8 mouse cellular contexts compared by ENCODE assay signal in genomic region chr1:135374175-135374867, GRCm38 (mm10). TPM values are rescaled to one million over a fixed set of nuclear protein-coding genes. Genes with fewer than 3 reads are reported as not detected.
DNase-seq lines count a peak whose midpoint lies in the region; ATAC-seq and TF ChIP-seq lines count a peak whose summit lies in the region.

No protein-coding gene starts in this region.

- intact Hi-C loops in left cerebral cortex, postnatal 36 days (cut with DNase I), result no loop called here

- 0 out of 2 replicates have a peak, but pooled peaks cover 5% of the 10 kb centered on the region for H3K36me3 ChIP-seq in forebrain, embryonic 13.5 days (ENCODE audit: poor library complexity, severe bottlenecking)
- H3K36me3 ChIP-seq in midbrain, embryonic 13.5 days, result no peaks in the 10 kb centered on the region

- H3K4me1 ChIP-seq in bone marrow macrophage, adult 2 months (ENCODE audit: control insufficient read depth, insufficient read depth, low read length), result peaks cover 8% of the 10 kb centered on the region
- H3K4me1 ChIP-seq in forebrain, embryonic 13.5 days, result peaks cover 49% of the 10 kb centered on the region
- peaks cover 47% of the 10 kb centered on the region for H3K4me1 ChIP-seq in midbrain, embryonic 13.5 days (replicated peaks)

- no peaks in the 10 kb centered on the region for H3K9me3 ChIP-seq in forebrain, embryonic 13.5 days (replicated peaks)
- H3K9me3 ChIP-seq in midbrain, embryonic 13.5 days, result no peaks in the 10 kb centered on the region

- no peak overlapping the region for H3K27ac ChIP-seq in bone marrow macrophage, adult 2 months (ENCODE audit: insufficient read depth, low read depth, low read length)
- H3K27ac ChIP-seq in forebrain, embryonic 13.5 days, result peak overlapping the region; percentile 61; the same call in 1 of the 2 replicates
- H3K27ac ChIP-seq in midbrain, embryonic 13.5 days, result peak overlapping the region; percentile 77

- H3K4me3 ChIP-seq in bone marrow macrophage, adult 2 months (ENCODE audit: insufficient read depth, low read length), result peak overlapping the region; percentile 52
- peak overlapping the region; percentile 66 for H3K4me3 ChIP-seq in forebrain, embryonic 13.5 days
- peak overlapping the region; percentile 76 for H3K4me3 ChIP-seq in midbrain, embryonic 13.5 days (replicated peaks)

- TF ChIP-seq POLR2A in bone marrow macrophage, adult 2 months (IDR thresholded peaks at IDR 0.05; ENCODE audit: borderline replicate concordance, low read depth, low read length), result no peak

- ATAC-seq in forebrain, embryonic 13.5 days, result no peak
- peak; percentile 26; the same call in 1 of the 2 replicates for ATAC-seq in midbrain, embryonic 13.5 days

- peak; percentile 45 to 56 for DNase-seq in left cerebral cortex, adult 18-20 months (ENCODE audit: low spot score in 2 of 2)
- no peak for DNase-seq in left cerebral cortex, postnatal 36 days (ENCODE audit: low spot score in 2 of 2)
- peak; percentile 25 for DNase-seq in kidney, adult 9 months
- no peak for DNase-seq in ovary, postnatal 36 days (ENCODE audit: low spot score)
- no peak for DNase-seq in layer of hippocampus, adult 8-10 months (ENCODE audit: low spot score in 2 of 2)

- TF ChIP-seq CTCF in bone marrow macrophage, adult 2 months (IDR thresholded peaks at IDR 0.05; ENCODE audit: low read depth, low read length), result no peak

- 1% methylated on average over 19 of the region's 19 CpGs for WGBS in forebrain, embryonic 13.5 days
- WGBS in midbrain, embryonic 13.5 days, result 2% methylated on average over 19 of the region's 19 CpGs

- H3K4me2 ChIP-seq in forebrain, embryonic 13.5 days, result peak overlapping the region; percentile 86
- peak overlapping the region; percentile 86 for H3K4me2 ChIP-seq in midbrain, embryonic 13.5 days (replicated peaks)

- H3K9ac ChIP-seq in forebrain, embryonic 13.5 days, result peak overlapping the region; percentile 88
- H3K9ac ChIP-seq in midbrain, embryonic 13.5 days (replicated peaks), result peak overlapping the region; percentile 92

- no peaks in the 10 kb centered on the region for H3K27me3 ChIP-seq in forebrain, embryonic 13.5 days
- no peaks in the 10 kb centered on the region for H3K27me3 ChIP-seq in midbrain, embryonic 13.5 days

RNA-seq across cellular contexts. Expression of gene Shisa4, which starts 0.7 kb away (rescaled TPM):
- 100 to 1,000 TPM; 160 to 186 TPM for total RNA-seq in left cerebral cortex, adult 18-20 months (2021)
- total RNA-seq in left cerebral cortex, postnatal 36 days (2021), result 100 to 1,000 TPM; 170 to 221 TPM
- polyA plus RNA-seq in bone marrow macrophage, adult 2 months (2012; ENCODE audit: insufficient read depth, insufficient read length, missing spikeins), result not detected in 2 replicates
- polyA plus RNA-seq in forebrain, embryonic 13.5 days (2015; fragmentation: Nextera tagmentation; extraction: Ambion mirVana), result 70.0 and 84.4 TPM in 2 replicates
- polyA plus RNA-seq in midbrain, embryonic 13.5 days (2015; fragmentation: Nextera tagmentation; extraction: Ambion mirVana), result 83.7 and 84.8 TPM in 2 replicates
- total RNA-seq in layer of hippocampus, adult 8-10 months (2022), result 100 to 1,000 TPM; 108 to 137 (median 121) TPM

RNA-seq across cellular contexts. Expression of gene Lmod1, which starts 49.7 kb away (rescaled TPM):
- under 1 TPM; 0.72 to 0.82 TPM for total RNA-seq in left cerebral cortex, adult 18-20 months (2021)
- under 1 TPM; 0.59 to 0.95 TPM for total RNA-seq in left cerebral cortex, postnatal 36 days (2021)
- 0.13 and 0.20 TPM in 2 replicates for polyA plus RNA-seq in bone marrow macrophage, adult 2 months (2012; ENCODE audit: insufficient read depth, insufficient read length, missing spikeins)
- 0.22 and 0.30 TPM in 2 replicates for polyA plus RNA-seq in forebrain, embryonic 13.5 days (2015; fragmentation: Nextera tagmentation; extraction: Ambion mirVana)
- 0.36 and 0.57 TPM in 2 replicates for polyA plus RNA-seq in midbrain, embryonic 13.5 days (2015; fragmentation: Nextera tagmentation; extraction: Ambion mirVana)
- total RNA-seq in layer of hippocampus, adult 8-10 months (2022), result under 1 TPM; 0.70 to 0.96 (median 0.75) TPM

RNA-seq across cellular contexts. Expression of gene Ipo9, which starts 56.0 kb away (rescaled TPM):
- total RNA-seq in left cerebral cortex, adult 18-20 months (2021), result 100 to 1,000 TPM; 172 to 174 TPM
- 100 to 1,000 TPM; 167 to 173 TPM for total RNA-seq in left cerebral cortex, postnatal 36 days (2021)
- polyA plus RNA-seq in bone marrow macrophage, adult 2 months (2012; ENCODE audit: insufficient read depth, insufficient read length, missing spikeins), result 31.7 and 32.3 TPM in 2 replicates
- polyA plus RNA-seq in forebrain, embryonic 13.5 days (2015; fragmentation: Nextera tagmentation; extraction: Ambion mirVana), result 149 and 167 TPM in 2 replicates
- 136 and 142 TPM in 2 replicates for polyA plus RNA-seq in midbrain, embryonic 13.5 days (2015; fragmentation: Nextera tagmentation; extraction: Ambion mirVana)
- 100 to 1,000 TPM; 129 to 175 (median 174) TPM for total RNA-seq in layer of hippocampus, adult 8-10 months (2022)

Comparison
In these comparisons a context has a peak if more than half of its experiments do, and no peak if none do; other contexts are left out.
1. DNase-seq: peak in left cerebral cortex, adult 18-20 months (2 of 2) and kidney, adult 9 months (single experiment); none in left cerebral cortex, postnatal 36 days (0 of 2), ovary, postnatal 36 days (single experiment) and layer of hippocampus, adult 8-10 months (0 of 2).
2. Peak in every context shown above with its lines, with median percentiles within 50 percentile points of each other: H3K4me3 ChIP-seq.